Mouse (Mus musculus) megakaryocyte, embryonic 14.5 days (primary cell): Measurements from ENCODE around the gene Haghl.

Source experiments
- FLI1 ChIP-seq: IDR thresholded peaks from 2 replicates; pipeline ENCODE4 v1.6.1; 2012; ENCODE audit warnings: low read length, inconsistent platforms, mixed read lengths
- GATA1 ChIP-seq: IDR thresholded peaks from 3 replicates; pipeline ENCODE4 v1.6.1; 2012; ENCODE audit warnings: mixed read lengths, low read length, inconsistent platforms, borderline replicate concordance

DNA sequence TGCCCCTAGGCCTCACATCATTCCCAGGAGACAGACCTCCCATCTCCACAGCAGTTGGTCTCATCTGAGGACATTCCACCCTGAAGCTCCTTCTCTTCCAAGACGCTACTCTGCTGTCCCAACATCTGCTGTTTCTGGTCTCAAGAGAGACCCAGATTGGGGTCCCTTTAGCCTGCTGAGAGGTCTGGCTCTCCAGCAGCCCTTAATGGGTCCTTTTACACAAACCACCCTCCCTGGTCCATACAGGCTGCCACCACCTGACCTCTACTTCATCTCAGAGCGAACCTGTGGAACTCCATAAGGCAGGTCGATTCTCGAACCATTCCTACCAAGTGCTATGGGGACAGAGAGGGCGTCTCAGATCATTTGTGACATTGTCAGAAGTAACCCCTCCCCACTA, 22.6 kb upstream of the Haghl start:
- TF ChIP-seq GATA1: no peak
- TF ChIP-seq FLI1: no peak
